Mouse (Mus musculus): ENCODE data around the gene Mpp3. TPM values are rescaled to one million over a fixed set of nuclear protein-coding genes. Genes with fewer than 3 reads are reported as not detected.

Gene Mpp3
- polyA plus RNA-seq, 1 experiment from 2014 or later = 3.3 TPM

- Histone ChIP-seq H3K9me3 (ENCODE audit: control insufficient read depth, low read length) (peaks cover 13% of the 10 kb centered on the region), H3K27me3 (ENCODE audit: control insufficient read depth, insufficient read depth, low read length) (no peaks in the 10 kb centered on the region), H3K4me3 (ENCODE audit: control insufficient read depth in 1 of 2, insufficient read depth in 1 of 2, low read depth in 1 of 2, low read length in 2 of 2) (no peak overlapping the region), H3K36me3 (ENCODE audit: control insufficient read depth, insufficient read depth, low read length) (no peaks in the 10 kb centered on the region), H3K9ac (ENCODE audit: low read length) (no peak overlapping the region), H3K27ac (replicated peaks in 1 of 2; ENCODE audit: control insufficient read depth in 1 of 2, insufficient read depth in 1 of 2, low read depth in 2 of 2, low read length in 2 of 2) (peak overlapping the region in 1 of 2 experiments; percentile 55; a peak in 1 of 4 replicates), H3K4me1 (ENCODE audit: control insufficient read depth in 2 of 2, insufficient read depth in 2 of 2, low read length in 2 of 2) (peaks cover 0 to 7% of the 10 kb centered on the region in 2 experiments; a peak in 1 of 4 replicates), H3K4me2 (ENCODE audit: low read length) (no peak overlapping the region)
- no peak for ATAC-seq (ENCODE audit: insufficient number of reproducible peaks, insufficient read depth, low FRiP score, low read depth)
- 47% methylated on average over 14 of the region's 14 CpGs for WGBS
These were observed 21.7 kb upstream of the Mpp3 start for GRCm38 (mm10) chr11:102049875-102050482.

- Histone ChIP-seq H3K9ac (ENCODE audit: low read length) (no peak overlapping the region), H3K27me3 (ENCODE audit: control insufficient read depth, insufficient read depth, low read length) (no peaks in the 10 kb centered on the region), H3K4me2 (ENCODE audit: low read length) (no peak overlapping the region), H3K4me3 (ENCODE audit: control insufficient read depth in 1 of 2, insufficient read depth in 1 of 2, low read depth in 1 of 2, low read length in 2 of 2) (no peak overlapping the region), H3K4me1 (ENCODE audit: control insufficient read depth in 2 of 2, insufficient read depth in 2 of 2, low read length in 2 of 2) (no peaks in the 10 kb centered on the region), H3K27ac (replicated peaks in 1 of 2; ENCODE audit: control insufficient read depth in 1 of 2, insufficient read depth in 1 of 2, low read depth in 2 of 2, low read length in 2 of 2) (no peak overlapping the region), H3K36me3 (ENCODE audit: control insufficient read depth, insufficient read depth, low read length) (no peaks in the 10 kb centered on the region), H3K9me3 (ENCODE audit: control insufficient read depth, low read length) (peaks cover 13% of the 10 kb centered on the region)
- no peak for ATAC-seq (ENCODE audit: insufficient number of reproducible peaks, insufficient read depth, low FRiP score, low read depth)
- WGBS = 72% methylated on average over 9 of the region's 9 CpGs
These were observed 18.3 kb upstream of the Mpp3 start for GRCm38 (mm10) chr11:102046607-102047006.

GRCm38 (mm10) chr11:102044691-102045212, 16.5 kb upstream of the Mpp3 start:
- Histone ChIP-seq H3K27me3 (ENCODE audit: control insufficient read depth, insufficient read depth, low read length) (no peaks in the 10 kb centered on the region), H3K4me2 (ENCODE audit: low read length) (no peak overlapping the region), H3K9ac (ENCODE audit: low read length) (no peak overlapping the region), H3K9me3 (ENCODE audit: control insufficient read depth, low read length) (peaks cover 13% of the 10 kb centered on the region), H3K4me1 (ENCODE audit: control insufficient read depth in 2 of 2, insufficient read depth in 2 of 2, low read length in 2 of 2) (0 out of 4 replicates have a peak, but pooled peaks cover 0 to 1% of the 10 kb centered on the region in 2 experiments), H3K27ac (replicated peaks in 1 of 2; ENCODE audit: control insufficient read depth in 1 of 2, insufficient read depth in 1 of 2, low read depth in 2 of 2, low read length in 2 of 2) (no peak overlapping the region), H3K36me3 (ENCODE audit: control insufficient read depth, insufficient read depth, low read length) (no peaks in the 10 kb centered on the region), H3K4me3 (ENCODE audit: control insufficient read depth in 1 of 2, insufficient read depth in 1 of 2, low read depth in 1 of 2, low read length in 2 of 2) (no peak overlapping the region)
- 81% methylated on average over 7 of the region's 7 CpGs for WGBS
- no peak for ATAC-seq (ENCODE audit: insufficient number of reproducible peaks, insufficient read depth, low FRiP score, low read depth)

- no peak overlapping the region for H3K27ac ChIP-seq (replicated peaks in 1 of 2; ENCODE audit: control insufficient read depth in 1 of 2, insufficient read depth in 1 of 2, low read depth in 2 of 2, low read length in 2 of 2)
- peaks cover 13% of the 10 kb centered on the region for H3K9me3 ChIP-seq (ENCODE audit: control insufficient read depth, low read length)
- no peak overlapping the region for H3K4me3 ChIP-seq (ENCODE audit: control insufficient read depth in 1 of 2, insufficient read depth in 1 of 2, low read depth in 1 of 2, low read length in 2 of 2)
- 74% methylated on average over 6 of the region's 6 CpGs for WGBS
- H3K36me3 ChIP-seq (ENCODE audit: control insufficient read depth, insufficient read depth, low read length) = no peaks in the 10 kb centered on the region
- no peaks in the 10 kb centered on the region for H3K27me3 ChIP-seq (ENCODE audit: control insufficient read depth, insufficient read depth, low read length)
- no peak overlapping the region for H3K9ac ChIP-seq (ENCODE audit: low read length)
- peaks cover 0 to 5% of the 10 kb centered on the region in 2 experiments; a peak in 1 of 4 replicates for H3K4me1 ChIP-seq (ENCODE audit: control insufficient read depth in 2 of 2, insufficient read depth in 2 of 2, low read length in 2 of 2)
- ATAC-seq (ENCODE audit: insufficient number of reproducible peaks, insufficient read depth, low FRiP score, low read depth) = no peak
- no peak overlapping the region for H3K4me2 ChIP-seq (ENCODE audit: low read length)
These were observed 15.1 kb upstream of the Mpp3 start for GRCm38 (mm10) chr11:102043381-102043780.

GRCm38 (mm10) chr11:102042971-102043370, 14.7 kb upstream of the Mpp3 start:
- no peak for ATAC-seq (ENCODE audit: insufficient number of reproducible peaks, insufficient read depth, low FRiP score, low read depth)
- H3K9me3 ChIP-seq (ENCODE audit: control insufficient read depth, low read length) = peaks cover 13% of the 10 kb centered on the region
- H3K36me3 ChIP-seq (ENCODE audit: control insufficient read depth, insufficient read depth, low read length) = no peaks in the 10 kb centered on the region
- WGBS = 89% methylated on average over 13 of the region's 14 CpGs
- peaks cover 0 to 5% of the 10 kb centered on the region in 2 experiments; a peak in 1 of 4 replicates for H3K4me1 ChIP-seq (ENCODE audit: control insufficient read depth in 2 of 2, insufficient read depth in 2 of 2, low read length in 2 of 2)
- H3K4me2 ChIP-seq (ENCODE audit: low read length) = no peak overlapping the region
- no peak overlapping the region for H3K9ac ChIP-seq (ENCODE audit: low read length)
- H3K27me3 ChIP-seq (ENCODE audit: control insufficient read depth, insufficient read depth, low read length) = no peaks in the 10 kb centered on the region
- H3K27ac ChIP-seq (replicated peaks in 1 of 2; ENCODE audit: control insufficient read depth in 1 of 2, insufficient read depth in 1 of 2, low read depth in 2 of 2, low read length in 2 of 2) = no peak overlapping the region
- H3K4me3 ChIP-seq (ENCODE audit: control insufficient read depth in 1 of 2, insufficient read depth in 1 of 2, low read depth in 1 of 2, low read length in 2 of 2) = no peak overlapping the region

- Histone ChIP-seq H3K9ac (ENCODE audit: low read length) (no peak within 1 kb of the TSS), H3K4me2 (ENCODE audit: low read length) (peak within 1 kb of the TSS; percentile 37), H3K4me3 (ENCODE audit: control insufficient read depth in 1 of 2, insufficient read depth in 1 of 2, low read depth in 1 of 2, low read length in 2 of 2) (peak within 1 kb of the TSS; percentile 1 to 18; a peak in 2 of 4 replicates), H3K27ac (replicated peaks in 1 of 2; ENCODE audit: control insufficient read depth in 1 of 2, insufficient read depth in 1 of 2, low read depth in 2 of 2, low read length in 2 of 2) (no peak within 1 kb of the TSS), H3K27me3 (ENCODE audit: control insufficient read depth, insufficient read depth, low read length) (no peaks in the 10 kb centered on the region), H3K36me3 (ENCODE audit: control insufficient read depth, insufficient read depth, low read length) (no peaks in the 10 kb centered on the region), H3K9me3 (ENCODE audit: control insufficient read depth, low read length) (peaks cover 13% of the 10 kb centered on the region), H3K4me1 (ENCODE audit: control insufficient read depth in 2 of 2, insufficient read depth in 2 of 2, low read length in 2 of 2) (peaks cover 0 to 5% of the 10 kb centered on the region in 2 experiments; a peak in 1 of 4 replicates)
- 62% methylated on average over 4 of the region's 5 CpGs for WGBS
- ATAC-seq (ENCODE audit: insufficient number of reproducible peaks, insufficient read depth, low FRiP score, low read depth) = no peak
These were observed 13.2 kb upstream of the Mpp3 start, which contains the start of gene Cd300lg for GRCm38 (mm10) chr11:102041350-102041949. Cd300lg (plus strand) TSS chr11:102041509.

- ATAC-seq (ENCODE audit: insufficient number of reproducible peaks, insufficient read depth, low FRiP score, low read depth) = no peak
- no peak overlapping the region for H3K4me3 ChIP-seq (ENCODE audit: control insufficient read depth in 1 of 2, insufficient read depth in 1 of 2, low read depth in 1 of 2, low read length in 2 of 2)
- 65% methylated on average over 4 of the region's 4 CpGs for WGBS
- H3K27me3 ChIP-seq (ENCODE audit: control insufficient read depth, insufficient read depth, low read length) = no peaks in the 10 kb centered on the region
- no peak overlapping the region for H3K27ac ChIP-seq (replicated peaks in 1 of 2; ENCODE audit: control insufficient read depth in 1 of 2, insufficient read depth in 1 of 2, low read depth in 2 of 2, low read length in 2 of 2)
- peaks cover 6% of the 10 kb centered on the region for H3K9me3 ChIP-seq (ENCODE audit: control insufficient read depth, low read length)
- peaks cover 0 to 5% of the 10 kb centered on the region in 2 experiments; a peak in 1 of 4 replicates for H3K4me1 ChIP-seq (ENCODE audit: control insufficient read depth in 2 of 2, insufficient read depth in 2 of 2, low read length in 2 of 2)
- H3K9ac ChIP-seq (ENCODE audit: low read length) = no peak overlapping the region
- no peak overlapping the region for H3K4me2 ChIP-seq (ENCODE audit: low read length)
- H3K36me3 ChIP-seq (ENCODE audit: control insufficient read depth, insufficient read depth, low read length) = no peaks in the 10 kb centered on the region
These were observed 12.4 kb upstream of the Mpp3 start for GRCm38 (mm10) chr11:102040646-102041045.

All from heart, embryonic 14.5 days (tissue).